Mouse (Mus musculus): Measurements from ENCODE around the gene Ache. TPM values are rescaled to one million over a fixed set of nuclear protein-coding genes. Genes with fewer than 3 reads are reported as not detected.
A peak's percentile ranks its signal among the peaks of the same experiment; 100 is the strongest.

Ache gene
- total and polyA plus RNA-seq, 2 experiments, result 0.28 to 0.55 TPM

DNA sequence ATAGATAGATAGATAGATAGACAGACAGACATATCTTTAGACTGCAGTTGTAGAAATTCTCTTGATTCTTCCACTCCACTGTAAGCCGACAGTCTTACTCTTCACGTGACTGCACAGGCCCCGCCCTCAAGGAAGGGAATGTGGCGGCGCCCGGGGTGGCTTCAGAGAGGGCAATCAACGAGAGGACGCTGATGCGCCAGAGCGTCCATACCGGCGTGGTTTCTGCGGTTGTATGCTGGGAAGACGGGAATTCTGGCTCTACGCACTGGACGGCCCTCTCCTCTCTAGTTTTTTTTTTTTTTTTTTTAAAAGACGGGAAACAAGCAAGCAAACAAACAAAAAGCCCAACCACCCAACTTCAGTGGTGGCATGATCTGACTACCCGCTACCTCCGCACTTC is 50.9 kb downstream of the Ache start:
- no peak for TF ChIP-seq CTCF (IDR thresholded peaks at IDR 0.05; ENCODE audit: low read depth, low read length)
- TF ChIP-seq POLR2A (IDR thresholded peaks at IDR 0.05; ENCODE audit: extremely low read depth, insufficient read depth, low read length), result 0 out of 2 replicates have a peak, but pooled peaks have one; percentile 19
- H3K27ac ChIP-seq (replicated peaks; ENCODE audit: insufficient read depth, low read depth, low read length), result peak overlapping the region; percentile 81
- no peaks in the 10 kb centered on the region for H3K79me2 ChIP-seq (ENCODE audit: control insufficient read depth, insufficient read depth, low read length)
- peaks cover 8% of the 10 kb centered on the region for H3K4me1 ChIP-seq (ENCODE audit: control insufficient read depth, insufficient read depth, low read length)
- peak overlapping the region; percentile 78 for H3K9ac ChIP-seq (ENCODE audit: low read depth, low read length)
- H3K36me3 ChIP-seq (ENCODE audit: control insufficient read depth, insufficient read depth, low read length), result no peaks in the 10 kb centered on the region
- peak; percentile 86 for DNase-seq (ENCODE audit: extremely low read depth, low read depth, low spot score)
- WGBS, result under 1% methylated on average over 19 of the region's 19 CpGs
- H3K27me3 ChIP-seq (ENCODE audit: control insufficient read depth, insufficient read depth, low read length), result no peaks in the 10 kb centered on the region
- peak overlapping the region; percentile 58 for H3K4me3 ChIP-seq (ENCODE audit: insufficient read depth, low read depth, low read length)

DNA sequence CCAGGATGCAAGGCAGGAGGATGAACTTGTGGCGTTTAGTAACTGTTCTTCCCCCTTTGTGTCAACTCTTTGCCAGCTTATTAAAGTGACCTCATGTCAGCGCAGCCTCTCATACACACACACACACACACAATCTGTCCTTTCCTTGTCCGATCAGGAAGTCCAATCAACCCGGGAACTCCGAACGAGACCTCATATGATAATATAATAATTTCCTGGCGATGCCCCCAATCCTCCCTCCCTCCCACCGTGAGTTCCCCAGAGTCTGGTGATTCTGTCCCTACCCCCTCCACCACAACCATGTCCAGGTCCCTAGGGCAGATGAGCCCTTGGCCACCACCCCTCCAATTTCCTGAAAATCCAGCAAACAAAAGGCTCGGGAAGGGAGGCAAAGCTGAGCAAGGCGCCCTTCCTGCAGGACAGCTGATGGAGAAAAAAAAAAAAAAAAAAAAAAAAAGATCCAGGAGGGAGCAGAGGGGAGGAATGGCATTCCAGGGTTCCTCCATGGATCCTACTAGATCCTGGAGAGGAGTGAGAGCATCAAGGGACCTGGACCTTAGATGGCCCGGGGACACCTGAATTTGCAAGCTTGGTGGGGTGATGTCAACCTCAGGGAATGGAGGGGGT is 51.5 kb downstream of the Ache start:
- H3K79me2 ChIP-seq (ENCODE audit: control insufficient read depth, insufficient read depth, low read length), result no peaks in the 10 kb centered on the region
- 7% methylated on average over 11 of the region's 11 CpGs for WGBS
- H3K9ac ChIP-seq (ENCODE audit: low read depth, low read length), result peak overlapping the region; percentile 78
- H3K27me3 ChIP-seq (ENCODE audit: control insufficient read depth, insufficient read depth, low read length), result no peaks in the 10 kb centered on the region
- no peak for DNase-seq (ENCODE audit: extremely low read depth, low read depth, low spot score)
- peak overlapping the region; percentile 81 for H3K27ac ChIP-seq (replicated peaks; ENCODE audit: insufficient read depth, low read depth, low read length)
- H3K36me3 ChIP-seq (ENCODE audit: control insufficient read depth, insufficient read depth, low read length), result no peaks in the 10 kb centered on the region
- H3K4me3 ChIP-seq (ENCODE audit: insufficient read depth, low read depth, low read length), result peak overlapping the region; percentile 58
- H3K4me1 ChIP-seq (ENCODE audit: control insufficient read depth, insufficient read depth, low read length), result peaks cover 8% of the 10 kb centered on the region
- TF ChIP-seq CTCF (IDR thresholded peaks at IDR 0.05; ENCODE audit: low read depth, low read length) (no peak), POLR2A (IDR thresholded peaks at IDR 0.05; ENCODE audit: extremely low read depth, insufficient read depth, low read length) (no peak)

DNA sequence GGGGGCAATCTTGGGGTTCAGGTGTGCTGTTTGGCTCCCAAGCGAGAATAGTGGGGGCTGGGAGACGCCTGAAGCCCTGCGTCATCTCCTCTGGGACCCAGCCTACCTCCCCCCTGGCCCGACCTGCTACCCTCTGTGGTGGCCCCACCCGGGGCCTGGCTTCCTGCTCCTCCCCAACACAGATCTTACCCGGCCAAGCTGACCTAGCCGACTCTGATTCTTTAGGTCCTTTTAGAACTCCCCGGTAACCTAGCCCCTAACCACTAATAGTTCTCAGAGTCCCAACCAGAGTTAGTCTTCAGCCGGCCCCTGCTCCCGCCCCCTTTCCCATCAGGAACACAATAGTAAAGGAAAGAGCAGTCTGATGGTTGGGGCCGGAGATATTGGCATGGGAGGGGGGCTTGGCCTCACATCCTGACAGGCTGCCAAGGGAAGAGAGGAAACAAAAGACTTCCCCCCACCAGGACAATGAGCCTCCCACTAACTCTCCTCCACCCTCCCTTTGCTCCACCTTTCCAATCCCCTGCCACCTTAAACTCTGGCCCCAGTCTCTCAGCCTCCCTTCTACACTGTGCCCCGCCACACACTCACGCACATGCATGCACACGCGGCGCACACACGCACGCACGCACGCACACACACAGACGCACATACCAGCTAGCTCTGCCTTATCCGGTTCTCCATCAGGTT is 52.1 kb downstream of the Ache start:
- Histone ChIP-seq H3K27me3 (ENCODE audit: control insufficient read depth, insufficient read depth, low read length) (no peaks in the 10 kb centered on the region), H3K4me1 (ENCODE audit: control insufficient read depth, insufficient read depth, low read length) (peaks cover 8% of the 10 kb centered on the region), H3K36me3 (ENCODE audit: control insufficient read depth, insufficient read depth, low read length) (no peaks in the 10 kb centered on the region), H3K79me2 (ENCODE audit: control insufficient read depth, insufficient read depth, low read length) (no peaks in the 10 kb centered on the region), H3K9ac (ENCODE audit: low read depth, low read length) (peak overlapping the region; percentile 32; the same call in 1 of the 2 replicates), H3K27ac (replicated peaks; ENCODE audit: insufficient read depth, low read depth, low read length) (peak overlapping the region; percentile 81), H3K4me3 (ENCODE audit: insufficient read depth, low read depth, low read length) (peak overlapping the region; percentile 14; the same call in 1 of the 2 replicates)
- TF ChIP-seq POLR2A (IDR thresholded peaks at IDR 0.05; ENCODE audit: extremely low read depth, insufficient read depth, low read length) (no peak), CTCF (IDR thresholded peaks at IDR 0.05; ENCODE audit: low read depth, low read length) (no peak)
- 60% methylated on average over 22 of the region's 22 CpGs for WGBS
- no peak for DNase-seq (ENCODE audit: extremely low read depth, low read depth, low spot score)

DNA sequence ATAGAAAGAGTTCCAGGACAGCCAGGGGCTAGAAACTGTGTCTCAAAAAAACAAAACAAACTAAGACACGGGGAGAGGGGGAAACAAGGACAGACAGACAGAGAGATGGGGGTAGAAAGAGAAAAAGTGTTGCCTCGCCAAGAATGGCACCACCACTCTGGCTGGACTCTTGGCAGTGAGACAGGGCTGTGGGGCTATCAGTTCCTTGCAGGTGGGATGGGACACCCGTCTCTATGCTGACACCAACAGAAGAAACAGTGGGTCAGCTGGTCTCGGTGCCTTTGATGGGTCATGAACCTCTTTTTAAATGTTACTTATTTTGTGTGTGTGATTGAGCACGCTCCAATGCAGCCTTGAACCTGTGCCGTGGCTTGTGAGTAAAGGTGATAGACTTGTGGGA is 52.9 kb downstream of the Ache start:
- Histone ChIP-seq H3K27me3 (ENCODE audit: control insufficient read depth, insufficient read depth, low read length) (no peaks in the 10 kb centered on the region), H3K4me1 (ENCODE audit: control insufficient read depth, insufficient read depth, low read length) (peaks cover 10% of the 10 kb centered on the region), H3K4me3 (ENCODE audit: insufficient read depth, low read depth, low read length) (no peak overlapping the region), H3K27ac (replicated peaks; ENCODE audit: insufficient read depth, low read depth, low read length) (peak overlapping the region; percentile 81; the same call in 1 of the 2 replicates), H3K36me3 (ENCODE audit: control insufficient read depth, insufficient read depth, low read length) (no peaks in the 10 kb centered on the region), H3K79me2 (ENCODE audit: control insufficient read depth, insufficient read depth, low read length) (no peaks in the 10 kb centered on the region), H3K9ac (ENCODE audit: low read depth, low read length) (no peak overlapping the region)
- WGBS, result 82% methylated on average over 6 of the region's 6 CpGs
- no peak for DNase-seq (ENCODE audit: extremely low read depth, low read depth, low spot score)
- TF ChIP-seq CTCF (IDR thresholded peaks at IDR 0.05; ENCODE audit: low read depth, low read length), result no peak
- TF ChIP-seq POLR2A (IDR thresholded peaks at IDR 0.05; ENCODE audit: extremely low read depth, insufficient read depth, low read length), result no peak

DNA sequence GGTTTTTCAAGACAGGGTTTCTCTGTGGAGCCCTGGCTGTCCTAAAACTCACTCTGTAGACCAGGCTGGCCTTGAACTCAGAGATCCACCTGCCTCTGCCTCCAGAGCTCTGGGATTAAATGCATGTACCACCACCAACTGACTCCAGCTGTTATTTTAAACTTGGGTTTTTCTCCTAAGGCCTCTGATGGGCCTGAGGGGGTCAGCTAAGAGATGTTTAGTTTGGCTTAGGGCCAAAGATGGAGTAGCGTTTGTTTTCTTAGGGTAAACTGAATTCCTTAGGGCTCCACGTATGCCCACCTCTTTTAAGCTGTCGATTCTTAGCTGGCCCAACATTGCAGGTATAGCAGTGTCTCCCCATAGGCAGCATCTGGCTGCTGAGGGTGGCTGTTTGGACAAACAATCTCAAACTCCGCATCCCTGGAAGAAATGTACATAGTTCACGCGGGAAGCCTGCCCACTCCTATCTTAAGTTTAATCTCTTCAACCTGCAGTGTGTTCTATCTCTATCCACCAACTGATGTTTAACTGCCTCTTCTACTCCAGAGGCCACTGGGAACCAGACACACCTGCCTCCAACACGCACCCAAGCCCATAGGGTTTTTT is 55.2 kb downstream of the Ache start:
- 53% methylated on average over 7 of the region's 7 CpGs for WGBS

More for the DNA sequence above, 55.2 kb downstream of the Ache start:
- Histone ChIP-seq H3K36me3 (ENCODE audit: control insufficient read depth, insufficient read depth, low read length) (no peaks in the 10 kb centered on the region), H3K27me3 (ENCODE audit: control insufficient read depth, insufficient read depth, low read length) (no peaks in the 10 kb centered on the region), H3K27ac (replicated peaks; ENCODE audit: insufficient read depth, low read depth, low read length) (no peak overlapping the region), H3K79me2 (ENCODE audit: control insufficient read depth, insufficient read depth, low read length) (no peaks in the 10 kb centered on the region), H3K4me1 (ENCODE audit: control insufficient read depth, insufficient read depth, low read length) (peaks cover 15% of the 10 kb centered on the region), H3K9ac (ENCODE audit: low read depth, low read length) (no peak overlapping the region), H3K4me3 (ENCODE audit: insufficient read depth, low read depth, low read length) (no peak overlapping the region)
- no peak for DNase-seq (ENCODE audit: extremely low read depth, low read depth, low spot score)
- TF ChIP-seq POLR2A (IDR thresholded peaks at IDR 0.05; ENCODE audit: extremely low read depth, insufficient read depth, low read length) (no peak), CTCF (IDR thresholded peaks at IDR 0.05; ENCODE audit: low read depth, low read length) (no peak)

Measured in liver, adult 2 months (tissue).